Mouse (Mus musculus) small intestine, adult 2 months (tissue): ENCODE data around the gene Znrf3. TPM values are rescaled to one million over a fixed set of nuclear protein-coding genes. Genes with fewer than 3 reads are reported as not detected.

Experiments
- H3K27ac ChIP-seq: fragments of 200-500 bp; 2 replicates; pipeline ENCODE4 v1.5.1; 2012; ENCODE audit warnings: low read depth, low read length, control low read depth, inconsistent platforms; ENCODE audit not compliant: insufficient read depth
- H3K27me3 ChIP-seq: fragments of 200-500 bp; 2 replicates; pipeline ENCODE4 v1.6.1; 2012; ENCODE audit warnings: mild to moderate bottlenecking, moderate library complexity, low read length, inconsistent platforms; ENCODE audit not compliant: control insufficient read depth, insufficient read depth
- H3K36me3 ChIP-seq: fragments of 200-500 bp; 2 replicates; pipeline ENCODE4 v1.6.1; 2012; ENCODE audit warnings: mild to moderate bottlenecking, low read length, control low read depth, inconsistent platforms; ENCODE audit not compliant: control insufficient read depth, insufficient read depth
- H3K4me1 ChIP-seq: fragments of 200-500 bp; 2 replicates; pipeline ENCODE4 v1.6.1; 2012; ENCODE audit warnings: low read length, inconsistent platforms, mixed read lengths; ENCODE audit not compliant: control insufficient read depth, insufficient read depth, insufficient read length
- H3K4me3 ChIP-seq: fragments of 200-500 bp; 2 replicates; pipeline ENCODE4 v1.5.1; 2012; ENCODE audit warnings: low read depth, mild to moderate bottlenecking, control low read depth, inconsistent platforms, low read length, moderate library complexity
- CTCF ChIP-seq: fragments of 200-500 bp; IDR thresholded peaks from 2 replicates; pipeline ENCODE4 v1.5.1; 2012; ENCODE audit warnings: low read depth, mild to moderate bottlenecking, control low read depth, inconsistent platforms, low read length, moderate library complexity, mixed read lengths; ENCODE audit not compliant: insufficient replicate concordance, insufficient read length; ENCODE audit errors: extremely low read depth
- POLR2A ChIP-seq: fragments of 200-500 bp; IDR thresholded peaks from 2 replicates; pipeline ENCODE4 v1.6.1; 2012; ENCODE audit warnings: low read depth, mild to moderate bottlenecking, control low read depth, inconsistent platforms, low read length, moderate library complexity
- WGBS: fragments of 180-500 bp; shearing (Covaris S2); methylation state at CpG from one replicate; pipeline ENCODE4 v1.1.7; 2018; 5-methylcytosine and 5-hydroxymethylcytosine counted together
- polyA plus RNA-seq: library from polyadenylated mRNA; depleted of rRNA; stranded (reverse); fragments of >200 nt; gene quantifications from 2 replicates; pipeline ENCODE4 v1.2.3, GENCODE M21; 2012

Znrf3 gene
- polyA plus RNA-seq, 1 experiment, result 4.1 TPM

- Histone ChIP-seq H3K36me3 (no peaks in the 10 kb centered on the region), H3K4me1 (peaks cover 5% of the 10 kb centered on the region; the same call in 1 of the 2 replicates), H3K27me3 (no peaks in the 10 kb centered on the region), H3K4me3 (no peak overlapping the region), H3K27ac (no peak overlapping the region)
- WGBS, result 86% methylated on average over 6 of the region's 6 CpGs
- TF ChIP-seq POLR2A, result no peak
- TF ChIP-seq CTCF, result no peak
These were observed 193.5 kb downstream of the Znrf3 start for GRCm38 (mm10) chr11:5251112-5251511.

GRCm38 (mm10) chr11:5248200-5248599, 196.4 kb downstream of the Znrf3 start:
- Histone ChIP-seq H3K4me3 (no peak overlapping the region), H3K27ac (no peak overlapping the region), H3K27me3 (no peaks in the 10 kb centered on the region), H3K36me3 (no peaks in the 10 kb centered on the region), H3K4me1 (peaks cover 3% of the 10 kb centered on the region; the same call in 1 of the 2 replicates)
- TF ChIP-seq POLR2A (no peak), CTCF (no peak)
- 69% methylated on average over 2 of the region's 2 CpGs for WGBS

GRCm38 (mm10) chr11:5245431-5245830, 199.2 kb downstream of the Znrf3 start:
- WGBS, result 65% methylated on average over 7 of the region's 7 CpGs
- TF ChIP-seq POLR2A (no peak), CTCF (no peak)
- H3K27ac ChIP-seq, result no peak overlapping the region
- H3K27me3 ChIP-seq, result no peaks in the 10 kb centered on the region
- peaks cover 3% of the 10 kb centered on the region; the same call in 1 of the 2 replicates for H3K4me1 ChIP-seq
- 0 out of 2 replicates have a peak, but pooled peaks cover 2% of the 10 kb centered on the region for H3K36me3 ChIP-seq
- no peak overlapping the region for H3K4me3 ChIP-seq

- Histone ChIP-seq H3K27me3 (no peaks in the 10 kb centered on the region), H3K4me3 (no peak overlapping the region), H3K4me1 (peaks cover 3% of the 10 kb centered on the region; the same call in 1 of the 2 replicates), H3K27ac (peak overlapping the region; percentile 14; the same call in 1 of the 2 replicates), H3K36me3 (0 out of 2 replicates have a peak, but pooled peaks cover 2% of the 10 kb centered on the region)
- no peak for TF ChIP-seq POLR2A
- no peak for TF ChIP-seq CTCF
- 15% methylated on average over 8 of the region's 8 CpGs for WGBS
These were observed 199.9 kb downstream of the Znrf3 start for GRCm38 (mm10) chr11:5244749-5245130.

GRCm38 (mm10) chr11:5243812-5244748, 200.6 kb downstream of the Znrf3 start:
- peak overlapping the region; percentile 30 for H3K4me3 ChIP-seq
- 22% methylated on average over 24 of the region's 24 CpGs for WGBS
- H3K27me3 ChIP-seq, result no peaks in the 10 kb centered on the region
- TF ChIP-seq CTCF (peak; percentile 6; the same call in 1 of the 2 replicates), POLR2A (no peak)
- H3K36me3 ChIP-seq, result 0 out of 2 replicates have a peak, but pooled peaks cover 2% of the 10 kb centered on the region
- H3K4me1 ChIP-seq, result peaks cover 3% of the 10 kb centered on the region; the same call in 1 of the 2 replicates
- peak overlapping the region; percentile 14 for H3K27ac ChIP-seq

GRCm38 (mm10) chr11:5243208-5243607, 201.4 kb downstream of the Znrf3 start:
- peaks cover 3% of the 10 kb centered on the region; the same call in 1 of the 2 replicates for H3K36me3 ChIP-seq
- H3K27ac ChIP-seq, result no peak overlapping the region
- H3K4me3 ChIP-seq, result no peak overlapping the region
- peaks cover 3% of the 10 kb centered on the region; the same call in 1 of the 2 replicates for H3K4me1 ChIP-seq
- no peak for TF ChIP-seq CTCF
- TF ChIP-seq POLR2A, result no peak
- H3K27me3 ChIP-seq, result no peaks in the 10 kb centered on the region
- 92% methylated on average over 7 of the region's 7 CpGs for WGBS

GRCm38 (mm10) chr11:5242158-5242557, 202.5 kb downstream of the Znrf3 start:
- WGBS, result 86% methylated on average over 8 of the region's 8 CpGs
- Histone ChIP-seq H3K27ac (no peak overlapping the region), H3K27me3 (no peaks in the 10 kb centered on the region), H3K36me3 (peaks cover 11% of the 10 kb centered on the region), H3K4me1 (peaks cover 3% of the 10 kb centered on the region; the same call in 1 of the 2 replicates), H3K4me3 (no peak overlapping the region)
- TF ChIP-seq POLR2A (no peak), CTCF (no peak)
